ENCODE assay signal across 25 mouse cellular contexts in the genomic region with DNA sequence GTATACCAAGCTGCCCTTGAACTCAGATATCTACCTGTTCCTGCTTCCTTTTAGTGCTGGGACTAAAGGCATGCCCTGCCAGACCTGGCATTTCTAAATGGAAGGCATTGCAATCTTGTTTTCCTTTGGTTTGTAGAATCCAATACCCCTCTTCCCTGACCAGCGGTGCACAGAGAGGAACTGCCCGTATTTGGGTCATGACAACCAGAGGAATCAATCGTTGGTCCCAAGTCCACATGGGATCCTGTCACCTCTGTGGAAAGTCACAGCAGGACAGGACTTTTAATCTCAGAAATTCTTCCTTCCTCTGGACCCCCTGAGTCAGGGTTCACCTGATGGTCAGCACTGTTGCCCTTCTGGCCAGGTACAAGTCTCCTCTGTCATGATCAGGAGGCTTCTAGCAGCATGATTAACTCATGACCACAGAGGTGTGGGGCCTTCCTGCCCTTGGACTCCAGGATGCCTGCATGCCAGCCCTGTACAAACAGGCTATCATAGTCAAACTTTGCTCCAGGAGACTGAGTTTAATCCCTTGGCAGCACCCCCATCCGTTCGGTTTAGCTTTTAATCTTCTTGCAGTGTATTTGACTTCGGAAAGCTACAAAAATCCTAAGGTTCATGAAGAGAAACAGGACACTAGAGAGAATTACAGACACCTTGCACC. TPM values are rescaled to one million over a fixed set of nuclear protein-coding genes. Genes with fewer than 3 reads are reported as not detected.
DNase-seq lines count a peak whose midpoint lies in the region; ATAC-seq and TF ChIP-seq lines count a peak whose summit lies in the region.
"Had no signal": no experiment of that assay in that cellular context is flagged by ENCODE, and none has a peak within 500 bp of the region (broad histone marks: within the 10 kb centered on the region; RNA-seq: fewer than 3 reads in every experiment).

No protein-coding gene starts in this region.

- H3K27me3 ChIP-seq in intestine, postnatal 0 days (replicated peaks; ENCODE audit: control insufficient read depth, insufficient read depth, low read length) = no peaks in the 10 kb centered on the region
- H3K27me3 ChIP-seq in liver, embryonic 11.5 days (replicated peaks; ENCODE audit: control insufficient read depth, insufficient read depth, low read length) = no peaks in the 10 kb centered on the region
- H3K27me3 ChIP-seq in liver, postnatal 0 days (ENCODE audit: insufficient read depth, low read length) = no peaks in the 10 kb centered on the region
- no peaks in the 10 kb centered on the region for H3K27me3 ChIP-seq in forebrain, embryonic 11.5 days (ENCODE audit: control insufficient read depth, insufficient read depth, low read length)
- H3K27me3 ChIP-seq: forebrain, embryonic 15.5 days; limb, embryonic 15.5 days; neural tube, embryonic 15.5 days had no signal

- TF ChIP-seq EP300 in liver, postnatal 0 days (IDR thresholded peaks at IDR 0.05; ENCODE audit: low read depth) = peak; percentile 49; the same call in 1 of the 2 replicates

- no peaks in the 10 kb centered on the region for H3K9me3 ChIP-seq in intestine, postnatal 0 days (ENCODE audit: control insufficient read depth)
- H3K9me3 ChIP-seq in liver, embryonic 11.5 days (ENCODE audit: control insufficient read depth, low read length) = no peaks in the 10 kb centered on the region
- no peaks in the 10 kb centered on the region for H3K9me3 ChIP-seq in liver, postnatal 0 days (ENCODE audit: low read length)
- H3K9me3 ChIP-seq in forebrain, embryonic 11.5 days (ENCODE audit: control insufficient read depth, low read length) = no peaks in the 10 kb centered on the region
- H3K9me3 ChIP-seq: forebrain, embryonic 15.5 days; hindbrain, embryonic 10.5 days; limb, embryonic 15.5 days; neural tube, embryonic 15.5 days had no signal

- TF ChIP-seq CTCF in intestine, postnatal 0 days (IDR thresholded peaks at IDR 0.05; ENCODE audit: low read depth) = no peak
- no peak for TF ChIP-seq CTCF in liver, postnatal 0 days (IDR thresholded peaks at IDR 0.05; ENCODE audit: low read depth)

- 63% methylated on average over 6 of the region's 6 CpGs for WGBS in intestine, postnatal 0 days
- 84% methylated on average over 6 of the region's 6 CpGs for WGBS in liver, embryonic 11.5 days
- 63% methylated on average over 6 of the region's 6 CpGs for WGBS in liver, postnatal 0 days (ENCODE audit: insufficient replicate concordance)
- WGBS in forebrain, embryonic 11.5 days = 84% methylated on average over 6 of the region's 6 CpGs

- peak; percentile 37 for DNase-seq in kidney, adult 11 months
- DNase-seq in kidney, adult 18-20 months = no peak
- no peak for DNase-seq in liver, embryonic 11.5 days (ENCODE audit: low spot score)
- DNase-seq in liver, postnatal 0 days = peak; percentile 49
- DNase-seq in forebrain, embryonic 11.5 days (ENCODE audit: low spot score) = no peak
- no peak for DNase-seq in urinary bladder, postnatal 10 days (ENCODE audit: low spot score)
- DNase-seq: adrenal gland, postnatal 10 days; cerebellum, adult 2 months; cerebellum, postnatal 36 days; gastrocnemius, postnatal 10 days; heart, adult 11 months; left cerebral cortex, postnatal 4 days; lung, postnatal 10 days; thymus, adult 18-20 months; thymus, postnatal 36 days had no signal

- no peak overlapping the region for H3K9ac ChIP-seq in intestine, postnatal 0 days (ENCODE audit: low read depth, low read length)
- no peak overlapping the region for H3K9ac ChIP-seq in liver, embryonic 11.5 days (ENCODE audit: low read depth, low read length)
- H3K9ac ChIP-seq in liver, postnatal 0 days (replicated peaks) = peak overlapping the region; percentile 16; the same call in 1 of the 2 replicates
- H3K9ac ChIP-seq in forebrain, embryonic 11.5 days (ENCODE audit: low read length) = no peak overlapping the region
- H3K9ac ChIP-seq: forebrain, embryonic 15.5 days; limb, embryonic 15.5 days; neural tube, embryonic 15.5 days had no signal

- no peaks in the 10 kb centered on the region for H3K36me3 ChIP-seq in intestine, postnatal 0 days (ENCODE audit: control insufficient read depth, insufficient read depth)
- H3K36me3 ChIP-seq in liver, embryonic 11.5 days (ENCODE audit: control insufficient read depth, insufficient read depth, low read length) = no peaks in the 10 kb centered on the region
- no peaks in the 10 kb centered on the region for H3K36me3 ChIP-seq in liver, postnatal 0 days (replicated peaks; ENCODE audit: insufficient read depth, low read length)
- no peaks in the 10 kb centered on the region for H3K36me3 ChIP-seq in forebrain, embryonic 11.5 days (ENCODE audit: control insufficient read depth, insufficient read depth, low read length)
- H3K36me3 ChIP-seq: forebrain, embryonic 15.5 days; hindbrain, embryonic 10.5 days; limb, embryonic 15.5 days; neural tube, embryonic 15.5 days had no signal

- no peak overlapping the region for H3K4me2 ChIP-seq in intestine, postnatal 0 days (replicated peaks; ENCODE audit: low read depth)
- no peak overlapping the region for H3K4me2 ChIP-seq in liver, embryonic 11.5 days
- H3K4me2 ChIP-seq in liver, postnatal 0 days (ENCODE audit: low read depth, low read length) = no peak overlapping the region
- no peak overlapping the region for H3K4me2 ChIP-seq in forebrain, embryonic 11.5 days (ENCODE audit: low read depth, low read length, severe bottlenecking)
- H3K4me2 ChIP-seq: forebrain, embryonic 15.5 days; heart, embryonic 11.5 days; limb, embryonic 15.5 days; midbrain, embryonic 11.5 days; neural tube, embryonic 15.5 days had no signal

- H3K4me1 ChIP-seq in intestine, postnatal 0 days (replicated peaks; ENCODE audit: control insufficient read depth, insufficient read depth, low read length) = peaks cover 6% of the 10 kb centered on the region; the same call in 1 of the 2 replicates
- H3K4me1 ChIP-seq in liver, embryonic 11.5 days (replicated peaks; ENCODE audit: control insufficient read depth, insufficient read depth, low read length) = no peaks in the 10 kb centered on the region
- peaks cover 22% of the 10 kb centered on the region for H3K4me1 ChIP-seq in liver, postnatal 0 days (ENCODE audit: insufficient read depth)
- peaks cover 5% of the 10 kb centered on the region; the same call in 1 of the 2 replicates for H3K4me1 ChIP-seq in forebrain, embryonic 11.5 days (replicated peaks; ENCODE audit: control insufficient read depth, insufficient read depth, low read length)

- H3K27ac ChIP-seq in intestine, postnatal 0 days (ENCODE audit: low read depth, low read length) = peak overlapping the region; percentile 84
- H3K27ac ChIP-seq in liver, embryonic 11.5 days (ENCODE audit: low read depth, low read length) = 0 out of 2 replicates have a peak overlapping the region, but pooled peaks have one; percentile 16
- peak overlapping the region; percentile 93 for H3K27ac ChIP-seq in liver, postnatal 0 days (ENCODE audit: low read depth)
- H3K27ac ChIP-seq in forebrain, embryonic 11.5 days (ENCODE audit: low read depth, low read length) = no peak overlapping the region
- H3K27ac ChIP-seq: forebrain, embryonic 15.5 days; hindbrain, embryonic 10.5 days; left cerebral cortex, adult 2 months; limb, embryonic 15.5 days; neural tube, embryonic 15.5 days had no signal

- ATAC-seq in intestine, postnatal 0 days = peak; percentile 73
- ATAC-seq in liver, embryonic 11.5 days (replicated peaks; ENCODE audit: low FRiP score) = 0 out of 2 replicates have a peak, but pooled peaks have one; percentile 19
- ATAC-seq in liver, postnatal 0 days = peak; percentile 96
- no peak for ATAC-seq in forebrain, embryonic 11.5 days (replicated peaks; ENCODE audit: low FRiP score)
- no peak for ATAC-seq in erythroblast, adult 5-6 weeks (replicated peaks; ENCODE audit: low FRiP score, poor library complexity, severe bottlenecking)
- ATAC-seq: forebrain, embryonic 15.5 days; hindbrain, embryonic 16.5 days had no signal

- H3K4me3 ChIP-seq in intestine, postnatal 0 days (ENCODE audit: low read depth, low read length) = no peak overlapping the region
- H3K4me3 ChIP-seq in liver, embryonic 11.5 days (ENCODE audit: low read depth, low read length) = no peak overlapping the region
- no peak overlapping the region for H3K4me3 ChIP-seq in liver, postnatal 0 days (ENCODE audit: low read depth, low read length)
- H3K4me3 ChIP-seq in forebrain, embryonic 11.5 days (ENCODE audit: low read depth, low read length) = no peak overlapping the region
- H3K4me3 ChIP-seq: forebrain, embryonic 15.5 days; hindbrain, embryonic 10.5 days; left cerebral cortex, adult 2 months; limb, embryonic 15.5 days; neural tube, embryonic 15.5 days had no signal

RNA-seq across cellular contexts. Expression of gene Slc34a2, which starts 39.7 kb away (rescaled TPM):
- 132 and 161 TPM in 2 replicates for polyA plus RNA-seq in intestine, postnatal 0 days (2015; fragmentation: Nextera tagmentation; extraction: Ambion mirVana)
- 0.19 TPM in 1 of 2 replicates, not detected in the other for polyA plus RNA-seq in liver, embryonic 11.5 days (2014; fragmentation: Nextera tagmentation; extraction: Ambion mirVana)
- 0.35 and 0.54 TPM in 2 replicates for polyA plus RNA-seq in liver, postnatal 0 days (2015; fragmentation: Nextera tagmentation; extraction: Ambion mirVana)
- not detected in 2 replicates for polyA plus RNA-seq in forebrain, embryonic 11.5 days (2014; fragmentation: Nextera tagmentation; extraction: Ambion mirVana)
- not detected in 2 replicates for total RNA-seq in erythroblast, adult 5-6 weeks (2015; ENCODE audit: low replicate concordance)
- not detected in 2 replicates for total RNA-seq in erythroblast, adult 5-6 weeks (2017; ENCODE audit: low replicate concordance)
- total RNA-seq: gastrocnemius, postnatal 10 days; left cerebral cortex, adult 2 months had no signal
- polyA plus RNA-seq: forebrain, embryonic 15.5 days; heart, embryonic 11.5 days; hindbrain, embryonic 10.5 days; midbrain, embryonic 11.5 days; neural tube, embryonic 15.5 days had no signal

Comparison
In these comparisons a context has a peak if more than half of its experiments do, and no peak if none do; other contexts are left out.
1. DNase-seq: peak in kidney, adult 11 months (single experiment) and liver, postnatal 0 days (single experiment); none in kidney, adult 18-20 months (single experiment), liver, embryonic 11.5 days (single experiment), forebrain, embryonic 11.5 days (single experiment) and urinary bladder, postnatal 10 days (single experiment).
2. ATAC-seq: peak in intestine, postnatal 0 days (single experiment), liver, embryonic 11.5 days (single experiment) and liver, postnatal 0 days (single experiment); none in forebrain, embryonic 11.5 days (single experiment) and erythroblast, adult 5-6 weeks (single experiment).
3. RNA of gene Slc34a2, which starts 39.7 kb away (polyA plus RNA-seq): 132 to 161 TPM in intestine, postnatal 0 days; 0.35 to 0.54 TPM in liver, postnatal 0 days, 0.19 TPM in liver, embryonic 11.5 days and not detected in forebrain, embryonic 11.5 days; every median in the first group is over 10 times any median in the second.